Mouse (Mus musculus): ENCODE measurements around the gene Pih1d1. TPM values are rescaled to one million over a fixed set of nuclear protein-coding genes. Genes with fewer than 3 reads are reported as not detected.

Pih1d1 gene
- total and polyA plus RNA-seq, 2 experiments from 2014 or later = 77.1 to 104 TPM

- DNase-seq (ENCODE audit: low spot score) (peak; percentile 87), ATAC-seq (ENCODE audit: low FRiP score) (peak; percentile 87)
- Histone ChIP-seq H3K27me3 (ENCODE audit: insufficient read depth, low read length) (peaks cover 71% of the 10 kb centered on the region), H3K36me3 (ENCODE audit: insufficient read depth, low read length) (no peaks in the 10 kb centered on the region), H3K9me3 (ENCODE audit: low read length) (no peaks in the 10 kb centered on the region), H3K9ac (replicated peaks; ENCODE audit: low read length, poor library complexity, severe bottlenecking) (no peak overlapping the region), H3K4me1 (ENCODE audit: insufficient read depth, low read length) (no peaks in the 10 kb centered on the region), H3K4me2 (ENCODE audit: low read depth, low read length, poor library complexity, severe bottlenecking) (peak overlapping the region; percentile 49), H3K4me3 (ENCODE audit: low read depth, low read length) (peak overlapping the region; percentile 34), H3K27ac (ENCODE audit: low read depth, low read length) (no peak overlapping the region)
- no peak for TF ChIP-seq CTCF (IDR thresholded peaks at IDR 0.05)
- WGBS = under 1% methylated on average over 34 of the region's 34 CpGs
Measured at GRCm38 (mm10) chr7:45182199-45182601, 28.1 kb downstream of the Pih1d1 start.

GRCm38 (mm10) chr7:45182606-45183005 is 28.5 kb downstream of the Pih1d1 start:
- no peak for ATAC-seq (ENCODE audit: low FRiP score)

DNA sequence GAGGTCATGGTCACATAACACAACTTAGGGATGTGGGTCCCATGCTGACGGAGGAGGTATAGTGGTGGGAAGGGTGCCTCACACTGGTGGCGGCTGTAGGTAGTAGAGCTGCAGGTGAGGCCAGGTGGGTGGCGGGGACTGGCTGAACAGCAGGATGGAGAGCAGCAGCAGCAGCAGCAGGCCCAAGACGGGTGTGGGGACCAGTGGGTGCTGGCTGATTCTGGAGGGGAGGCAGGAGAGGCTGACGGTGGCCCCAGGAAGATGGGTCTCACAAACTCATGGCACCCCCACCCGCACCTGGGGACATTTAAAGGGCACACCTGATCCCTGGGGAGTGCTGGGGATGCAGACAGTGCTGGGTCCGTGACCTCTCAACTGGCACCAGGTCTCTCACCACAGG is 29.6 kb downstream of the Pih1d1 start:
- no peak for ATAC-seq (ENCODE audit: low FRiP score)
- no peak for TF ChIP-seq CTCF (IDR thresholded peaks at IDR 0.05)
- peaks cover 56% of the 10 kb centered on the region for H3K27me3 ChIP-seq (ENCODE audit: insufficient read depth, low read length)
- H3K4me1 ChIP-seq (ENCODE audit: insufficient read depth, low read length) = no peaks in the 10 kb centered on the region
- H3K36me3 ChIP-seq (ENCODE audit: insufficient read depth, low read length) = no peaks in the 10 kb centered on the region
- H3K9ac ChIP-seq (replicated peaks; ENCODE audit: low read length, poor library complexity, severe bottlenecking) = no peak overlapping the region
- H3K9me3 ChIP-seq (ENCODE audit: low read length) = no peaks in the 10 kb centered on the region
- no peak overlapping the region for H3K27ac ChIP-seq (ENCODE audit: low read depth, low read length)
- H3K4me2 ChIP-seq (ENCODE audit: low read depth, low read length, poor library complexity, severe bottlenecking) = no peak overlapping the region
- no peak for DNase-seq (ENCODE audit: low spot score)
- WGBS = 68% methylated on average over 7 of the region's 7 CpGs
- no peak overlapping the region for H3K4me3 ChIP-seq (ENCODE audit: low read depth, low read length)

More at GRCm38 (mm10) chr7:45182606-45183005, 28.5 kb downstream of the Pih1d1 start:
- no peak overlapping the region for H3K9ac ChIP-seq (replicated peaks; ENCODE audit: low read length, poor library complexity, severe bottlenecking)
- DNase-seq (ENCODE audit: low spot score) = no peak
- H3K4me3 ChIP-seq (ENCODE audit: low read depth, low read length) = peak overlapping the region; percentile 34; the same call in 1 of the 2 replicates
- no peaks in the 10 kb centered on the region for H3K9me3 ChIP-seq (ENCODE audit: low read length)
- peaks cover 66% of the 10 kb centered on the region for H3K27me3 ChIP-seq (ENCODE audit: insufficient read depth, low read length)
- H3K36me3 ChIP-seq (ENCODE audit: insufficient read depth, low read length) = no peaks in the 10 kb centered on the region
- H3K4me1 ChIP-seq (ENCODE audit: insufficient read depth, low read length) = no peaks in the 10 kb centered on the region
- peak overlapping the region; percentile 49 for H3K4me2 ChIP-seq (ENCODE audit: low read depth, low read length, poor library complexity, severe bottlenecking)
- TF ChIP-seq CTCF (IDR thresholded peaks at IDR 0.05) = no peak
- no peak overlapping the region for H3K27ac ChIP-seq (ENCODE audit: low read depth, low read length)
- WGBS = 14% methylated on average over 11 of the region's 11 CpGs

DNA sequence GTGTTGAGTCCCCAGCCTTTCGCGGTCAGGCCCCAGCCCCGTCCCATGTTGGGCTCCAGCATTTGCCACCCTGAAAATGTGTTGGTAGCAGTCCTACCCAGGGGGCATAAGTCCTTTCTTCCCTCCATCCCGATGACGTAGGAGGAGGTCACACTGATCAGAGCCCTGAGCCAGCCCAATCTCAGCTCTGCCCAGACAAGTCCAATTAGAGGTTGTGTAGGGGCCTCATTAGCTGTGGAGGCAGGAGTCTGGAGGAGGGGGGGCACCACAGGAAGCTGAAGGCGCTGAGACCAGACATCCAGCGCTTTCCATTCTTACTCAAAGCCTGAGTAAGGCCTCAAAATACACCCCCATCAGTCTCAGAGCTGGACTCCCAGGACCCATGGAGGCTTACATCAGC is 31.8 kb downstream of the Pih1d1 start:
- 65% methylated on average over 7 of the region's 7 CpGs for WGBS
- Histone ChIP-seq H3K9ac (replicated peaks; ENCODE audit: low read length, poor library complexity, severe bottlenecking) (no peak overlapping the region), H3K4me1 (ENCODE audit: insufficient read depth, low read length) (no peaks in the 10 kb centered on the region), H3K36me3 (ENCODE audit: insufficient read depth, low read length) (no peaks in the 10 kb centered on the region), H3K4me2 (ENCODE audit: low read depth, low read length, poor library complexity, severe bottlenecking) (no peak overlapping the region), H3K27ac (ENCODE audit: low read depth, low read length) (no peak overlapping the region), H3K4me3 (ENCODE audit: low read depth, low read length) (no peak overlapping the region), H3K27me3 (ENCODE audit: insufficient read depth, low read length) (peaks cover 33% of the 10 kb centered on the region), H3K9me3 (ENCODE audit: low read length) (no peaks in the 10 kb centered on the region)
- ATAC-seq (ENCODE audit: low FRiP score) = no peak
- TF ChIP-seq CTCF (IDR thresholded peaks at IDR 0.05) = no peak
- no peak for DNase-seq (ENCODE audit: low spot score)

- Histone ChIP-seq H3K27ac (ENCODE audit: low read depth, low read length) (no peak overlapping the region), H3K9ac (replicated peaks; ENCODE audit: low read length, poor library complexity, severe bottlenecking) (no peak overlapping the region), H3K4me1 (ENCODE audit: insufficient read depth, low read length) (no peaks in the 10 kb centered on the region), H3K4me2 (ENCODE audit: low read depth, low read length, poor library complexity, severe bottlenecking) (no peak overlapping the region), H3K36me3 (ENCODE audit: insufficient read depth, low read length) (no peaks in the 10 kb centered on the region), H3K9me3 (ENCODE audit: low read length) (no peaks in the 10 kb centered on the region), H3K27me3 (ENCODE audit: insufficient read depth, low read length) (peaks cover 4% of the 10 kb centered on the region; the same call in 1 of the 2 replicates), H3K4me3 (ENCODE audit: low read depth, low read length) (no peak overlapping the region)
- no peak for TF ChIP-seq CTCF (IDR thresholded peaks at IDR 0.05)
- WGBS = 65% methylated on average over 16 of the region's 16 CpGs
- no peak for ATAC-seq (ENCODE audit: low FRiP score)
- DNase-seq (ENCODE audit: low spot score) = no peak
Measured at GRCm38 (mm10) chr7:45189600-45189999, 35.5 kb downstream of the Pih1d1 start.

DNA sequence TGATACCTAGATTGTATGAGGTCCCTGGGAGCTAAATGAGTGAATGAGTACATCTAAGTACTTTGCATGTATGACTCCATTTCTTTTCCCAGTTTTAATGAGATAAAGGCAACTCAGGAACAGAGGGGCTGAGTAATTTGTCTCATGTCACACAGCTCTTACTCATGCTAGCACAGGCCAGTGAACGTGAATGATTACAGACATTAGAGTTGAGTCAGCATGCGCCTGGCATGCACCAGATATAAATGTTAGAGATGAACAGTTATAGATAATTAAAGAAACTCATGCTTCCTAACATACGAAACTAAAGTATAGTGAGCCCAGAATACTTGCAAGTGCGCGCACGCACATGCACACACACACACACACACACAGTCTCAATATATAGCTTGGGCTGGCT is 36.1 kb downstream of the Pih1d1 start:
- Histone ChIP-seq H3K4me3 (ENCODE audit: low read depth, low read length) (no peak overlapping the region), H3K27ac (ENCODE audit: low read depth, low read length) (no peak overlapping the region), H3K4me1 (ENCODE audit: insufficient read depth, low read length) (no peaks in the 10 kb centered on the region), H3K27me3 (ENCODE audit: insufficient read depth, low read length) (peaks cover 4% of the 10 kb centered on the region; the same call in 1 of the 2 replicates), H3K4me2 (ENCODE audit: low read depth, low read length, poor library complexity, severe bottlenecking) (no peak overlapping the region), H3K36me3 (ENCODE audit: insufficient read depth, low read length) (no peaks in the 10 kb centered on the region), H3K9me3 (ENCODE audit: low read length) (no peaks in the 10 kb centered on the region), H3K9ac (replicated peaks; ENCODE audit: low read length, poor library complexity, severe bottlenecking) (no peak overlapping the region)
- DNase-seq (ENCODE audit: low spot score) (no peak), ATAC-seq (ENCODE audit: low FRiP score) (no peak)
- TF ChIP-seq CTCF (IDR thresholded peaks at IDR 0.05) = no peak
- 93% methylated on average over 6 of the region's 6 CpGs for WGBS
